Mouse (Mus musculus): ENCODE results near the gene Adora2a.
A peak's percentile ranks its signal among the peaks of the same experiment; 100 is the strongest.

DNA sequence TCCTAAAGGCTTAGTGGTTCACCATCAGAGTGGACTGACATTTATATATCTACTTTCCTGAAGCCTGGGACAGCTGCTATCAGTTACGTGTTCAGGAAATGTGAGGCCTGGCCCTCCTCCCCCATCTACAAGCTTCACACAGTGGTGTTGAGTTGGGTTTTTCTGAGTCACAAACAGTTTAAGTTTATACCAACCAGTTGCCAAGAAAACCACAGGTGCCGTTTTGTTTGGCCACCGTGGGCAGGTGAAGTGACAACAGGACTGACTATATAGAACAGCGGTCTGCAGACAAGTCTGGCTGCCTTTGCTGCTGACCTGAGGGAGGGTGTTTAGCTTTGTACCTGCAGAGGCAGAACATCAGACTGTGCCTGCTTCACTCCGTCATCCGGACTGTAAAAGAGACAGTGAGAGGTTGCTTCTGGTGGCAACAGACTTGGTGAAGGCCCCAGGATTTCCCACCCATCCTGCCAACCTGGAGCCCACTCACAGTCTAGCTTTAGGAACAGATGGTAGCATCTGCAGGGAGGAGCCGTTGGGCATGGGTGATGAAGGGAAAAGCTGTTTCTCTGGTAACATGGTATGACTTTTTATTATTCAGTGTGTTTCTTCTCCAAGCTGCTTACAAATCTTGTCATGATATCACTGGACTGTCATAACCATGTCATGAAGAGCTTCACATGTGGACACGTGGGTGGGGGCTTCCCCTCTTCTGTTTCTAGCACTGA lies 13.2 kb upstream of the Adora2a start:
- no peak for TF ChIP-seq TBP (IDR thresholded peaks at IDR 0.05; ENCODE audit: low read depth, low read length)
- no peak for TF ChIP-seq SMC3 (IDR thresholded peaks at IDR 0.05; ENCODE audit: low read depth, low read length)
- TF ChIP-seq CTCF (IDR thresholded peaks at IDR 0.05 in 2 of 3, conservative IDR thresholded peaks at IDR 0.05 in 1 of 3; ENCODE audit: control insufficient read depth in 1 of 3, insufficient read depth in 1 of 3, low read depth in 2 of 3, low read length in 3 of 3, poor library complexity in 1 of 3, severe bottlenecking in 1 of 3): no peak
- TF ChIP-seq POLR2A (IDR thresholded peaks at IDR 0.05; ENCODE audit: control insufficient read depth in 1 of 2, insufficient read depth in 1 of 2, low read depth in 1 of 2, low read length in 2 of 2, poor library complexity in 1 of 2): no peak
- TF ChIP-seq GATA1 (IDR thresholded peaks at IDR 0.05; ENCODE audit: low read depth, low read length): peak; percentile 34; the same call in 1 of the 2 replicates
- peak; percentile 54 to 62; a peak in 3 of 4 replicates for TF ChIP-seq EP300 (IDR thresholded peaks at IDR 0.05; ENCODE audit: low read depth in 1 of 2, low read length in 2 of 2)
- TF ChIP-seq CHD2 (IDR thresholded peaks at IDR 0.05; ENCODE audit: low read length): no peak
- TF ChIP-seq MAX (IDR thresholded peaks at IDR 0.05; ENCODE audit: low read length): no peak
- TF ChIP-seq ELF1 (IDR thresholded peaks at IDR 0.05; ENCODE audit: low read depth, low read length): no peak
- no peak for TF ChIP-seq ZKSCAN1 (IDR thresholded peaks at IDR 0.05; ENCODE audit: low read depth, low read length)
- TF ChIP-seq POLR2AphosphoS5 (IDR thresholded peaks at IDR 0.05; ENCODE audit: borderline replicate concordance, low read depth, low read length): no peak
- no peak for TF ChIP-seq HCFC1 (IDR thresholded peaks at IDR 0.05; ENCODE audit: low read depth, low read length)
- TF ChIP-seq NELFE (IDR thresholded peaks at IDR 0.05; ENCODE audit: low read depth, low read length): no peak
